Mouse (Mus musculus): ENCODE data around the gene Rora. TPM values are rescaled to one million over a fixed set of nuclear protein-coding genes. Genes with fewer than 3 reads are reported as not detected.

Rora gene
- polyA plus RNA-seq, 1 experiment from 2014 or later = 6.1 TPM

DNA sequence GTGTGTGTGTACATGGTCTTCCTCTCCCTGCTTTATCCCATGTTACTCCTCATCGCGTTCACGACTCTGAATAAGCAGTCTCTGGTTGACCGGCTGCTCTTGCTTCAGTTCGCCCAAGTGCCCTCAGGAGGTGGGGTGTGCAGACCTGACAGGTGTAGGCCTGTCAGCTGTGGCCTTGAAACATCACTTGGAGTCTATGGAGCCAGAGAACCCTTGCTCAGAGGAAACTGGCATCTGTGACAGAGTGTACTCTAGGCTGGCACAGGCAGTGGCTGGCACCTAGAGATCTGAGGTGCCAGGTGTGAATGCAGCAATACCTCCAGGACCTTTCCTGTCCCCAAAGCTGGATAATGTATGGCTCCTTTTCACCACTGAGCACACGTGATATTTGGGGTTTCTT, 331.5 kb downstream of the Rora start:
- Histone ChIP-seq H3K4me1 (peaks cover 11% of the 10 kb centered on the region), H3K36me3 (no peaks in the 10 kb centered on the region), H3K9ac (no peak overlapping the region), H3K9me3 (no peaks in the 10 kb centered on the region), H3K27ac (replicated peaks) (no peak overlapping the region), H3K4me2 (no peak overlapping the region), H3K4me3 (no peak overlapping the region), H3K27me3 (replicated peaks) (no peaks in the 10 kb centered on the region)
- ATAC-seq (ENCODE audit: extremely low read depth, insufficient number of reproducible peaks, low FRiP score, low TSS enrichment) = no peak
- WGBS = 84% methylated on average over 6 of the region's 6 CpGs

DNA sequence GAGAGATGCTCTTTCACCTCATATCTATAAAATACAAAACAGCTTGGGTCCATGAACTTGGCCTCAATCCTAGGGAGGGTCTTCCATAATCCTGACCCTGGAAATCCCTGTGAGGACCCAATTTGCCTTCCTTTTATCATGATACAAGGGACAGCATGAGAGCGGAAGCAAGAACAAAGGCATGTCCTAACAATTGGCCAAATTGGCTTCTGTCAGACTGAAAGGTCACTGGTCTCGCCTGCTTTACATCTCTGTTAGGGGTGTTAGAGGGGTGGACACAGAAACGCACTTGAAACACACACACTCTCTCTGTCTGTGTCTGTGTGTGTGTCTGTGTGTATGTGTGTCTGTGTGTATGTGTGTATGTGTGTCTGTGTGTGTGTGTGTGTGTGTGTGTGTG, 332.2 kb downstream of the Rora start:
- H3K4me3 ChIP-seq = no peak overlapping the region
- no peak overlapping the region for H3K9ac ChIP-seq
- H3K36me3 ChIP-seq = no peaks in the 10 kb centered on the region
- ATAC-seq (ENCODE audit: extremely low read depth, insufficient number of reproducible peaks, low FRiP score, low TSS enrichment) = no peak
- H3K27me3 ChIP-seq (replicated peaks) = no peaks in the 10 kb centered on the region
- no peak overlapping the region for H3K27ac ChIP-seq (replicated peaks)
- H3K4me2 ChIP-seq = no peak overlapping the region
- no peaks in the 10 kb centered on the region for H3K9me3 ChIP-seq
- WGBS = 60% methylated on average over 3 of the region's 3 CpGs
- peaks cover 11% of the 10 kb centered on the region for H3K4me1 ChIP-seq

DNA sequence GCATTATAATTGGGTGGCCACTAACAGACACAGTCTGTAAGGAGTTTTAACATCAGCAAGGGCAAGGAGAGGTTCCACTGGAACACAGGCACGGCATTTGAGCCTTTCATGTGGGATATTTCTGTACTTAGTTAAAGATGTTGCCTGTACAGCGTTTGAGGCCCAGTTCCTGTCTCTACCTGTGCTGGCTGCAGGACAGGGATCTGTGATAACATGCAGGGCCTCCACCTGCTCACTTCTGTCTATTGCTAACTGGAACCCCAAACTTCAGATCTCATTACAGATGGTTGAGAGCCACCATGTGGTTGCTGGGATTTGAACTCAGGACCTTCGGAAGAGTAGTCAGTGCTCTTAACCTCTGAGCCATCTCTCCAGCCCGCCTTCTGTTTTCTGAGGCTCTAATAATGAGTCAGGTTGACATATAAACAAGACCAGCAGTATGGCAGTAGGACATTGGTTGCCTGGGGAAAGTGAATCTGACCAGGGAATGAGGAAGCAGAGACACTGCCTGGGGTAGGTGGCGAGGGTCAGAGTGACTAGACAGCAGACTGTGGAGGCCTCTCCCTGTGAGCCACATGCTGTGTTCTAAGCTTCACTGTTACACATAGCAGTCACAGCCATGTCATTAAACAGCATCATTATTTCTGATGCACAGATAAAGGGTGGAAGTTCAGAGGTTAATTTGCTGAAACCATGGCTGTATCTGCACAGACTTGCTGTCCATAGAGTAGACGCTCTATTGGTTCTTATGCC, 333.9 kb downstream of the Rora start:
- H3K4me3 ChIP-seq = no peak overlapping the region
- no peaks in the 10 kb centered on the region for H3K27me3 ChIP-seq (replicated peaks)
- no peak overlapping the region for H3K4me2 ChIP-seq
- no peak overlapping the region for H3K27ac ChIP-seq (replicated peaks)
- peaks cover 11% of the 10 kb centered on the region for H3K4me1 ChIP-seq
- H3K9me3 ChIP-seq = no peaks in the 10 kb centered on the region
- ATAC-seq (ENCODE audit: extremely low read depth, insufficient number of reproducible peaks, low FRiP score, low TSS enrichment) = no peak
- H3K9ac ChIP-seq = no peak overlapping the region
- 79% methylated on average over 6 of the region's 6 CpGs for WGBS
- H3K36me3 ChIP-seq = no peaks in the 10 kb centered on the region

DNA sequence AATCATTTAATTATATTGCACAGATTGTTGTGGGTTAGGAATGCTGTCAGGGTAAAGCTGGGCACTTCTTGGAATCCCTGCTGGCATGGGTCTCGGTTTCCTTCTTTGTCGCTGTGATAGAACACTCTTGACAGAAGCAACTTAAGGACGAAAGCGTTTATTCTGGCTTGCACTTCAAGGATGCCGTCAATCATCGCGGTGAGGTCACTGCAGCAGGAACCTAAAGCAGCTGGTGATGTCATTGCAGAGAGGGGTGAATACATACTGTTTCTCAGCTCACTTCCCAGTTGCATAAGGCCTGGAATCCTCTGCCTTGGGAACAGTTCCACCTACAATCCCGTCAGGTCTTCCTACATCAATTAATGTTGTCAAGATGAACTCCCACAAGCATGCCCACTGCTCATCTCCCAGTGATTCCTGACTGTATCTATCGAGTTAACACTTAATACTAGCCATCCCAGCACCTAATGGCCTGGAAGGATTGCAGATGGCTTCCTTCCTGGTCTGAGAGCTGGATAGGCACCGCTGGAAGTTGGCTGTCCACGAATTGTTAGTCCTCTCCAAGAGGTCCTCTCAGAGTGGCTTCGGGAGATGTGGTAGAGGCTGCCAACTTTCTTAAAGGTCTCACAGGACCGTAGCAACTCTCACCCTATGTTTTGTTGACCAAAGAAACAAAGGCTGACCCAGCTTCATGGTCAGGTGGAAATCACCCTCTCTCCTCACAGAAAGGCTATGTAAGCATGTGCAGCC, 334.8 kb downstream of the Rora start:
- Histone ChIP-seq H3K4me2 (no peak overlapping the region), H3K27me3 (replicated peaks) (no peaks in the 10 kb centered on the region), H3K9ac (no peak overlapping the region), H3K4me3 (no peak overlapping the region), H3K36me3 (no peaks in the 10 kb centered on the region), H3K27ac (replicated peaks) (no peak overlapping the region), H3K9me3 (no peaks in the 10 kb centered on the region), H3K4me1 (peaks cover 11% of the 10 kb centered on the region)
- ATAC-seq (ENCODE audit: extremely low read depth, insufficient number of reproducible peaks, low FRiP score, low TSS enrichment) = no peak
- 60% methylated on average over 13 of the region's 13 CpGs for WGBS

DNA sequence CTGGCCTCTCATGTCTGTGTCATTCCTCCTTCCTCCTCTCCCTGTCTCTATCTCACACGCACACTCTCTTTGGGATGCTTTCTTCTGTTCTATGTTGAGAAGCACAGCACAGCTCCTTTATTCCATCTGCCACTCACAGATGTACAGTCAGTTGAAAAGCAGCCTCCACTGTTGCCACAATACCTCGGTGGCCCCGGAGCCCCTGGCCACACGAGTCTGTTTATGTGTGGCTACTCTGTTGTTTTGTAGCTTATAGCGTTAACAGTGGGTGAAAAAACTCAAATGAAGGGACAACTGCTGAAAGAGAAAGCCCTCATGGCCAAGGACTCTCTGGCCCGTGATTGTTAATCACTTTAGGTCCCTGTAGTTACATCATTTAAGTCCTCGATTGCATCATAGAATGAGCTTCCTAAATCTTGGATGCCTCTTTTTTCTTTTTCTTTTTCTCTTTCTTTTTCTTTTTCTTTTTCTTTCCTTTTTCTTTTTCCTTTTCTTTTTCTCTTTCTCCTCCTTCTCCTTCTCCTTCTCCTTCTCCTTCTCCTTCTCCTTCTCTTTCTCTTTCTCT, 336.4 kb downstream of the Rora start:
- 64% methylated on average over 7 of the region's 7 CpGs for WGBS
- Histone ChIP-seq H3K4me3 (no peak overlapping the region), H3K9ac (no peak overlapping the region), H3K36me3 (no peaks in the 10 kb centered on the region), H3K9me3 (no peaks in the 10 kb centered on the region), H3K27ac (replicated peaks) (no peak overlapping the region), H3K4me2 (no peak overlapping the region), H3K4me1 (peaks cover 11% of the 10 kb centered on the region), H3K27me3 (replicated peaks) (no peaks in the 10 kb centered on the region)
- ATAC-seq (ENCODE audit: extremely low read depth, insufficient number of reproducible peaks, low FRiP score, low TSS enrichment) = no peak

DNA sequence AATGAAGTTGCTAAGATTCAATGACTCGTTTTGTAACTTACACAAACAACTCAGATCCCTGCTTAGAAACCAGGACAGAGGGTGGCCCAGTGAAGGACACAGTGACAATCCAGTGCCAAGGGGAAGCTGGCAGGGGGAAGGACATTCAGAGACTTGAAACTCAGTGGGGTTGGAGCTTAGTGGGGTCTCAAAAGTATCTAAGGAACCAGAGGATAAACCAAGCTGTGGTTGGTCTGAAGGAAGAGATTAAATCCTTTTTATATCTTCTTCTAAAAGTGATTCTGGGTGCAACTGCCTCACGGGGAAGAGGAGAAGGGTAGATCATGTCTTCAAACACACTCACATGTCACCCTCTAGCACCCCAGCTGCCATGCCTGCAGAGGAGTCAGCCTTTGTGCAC, 340.3 kb downstream of the Rora start:
- no peaks in the 10 kb centered on the region for H3K9me3 ChIP-seq
- H3K4me2 ChIP-seq = no peak overlapping the region
- no peak overlapping the region for H3K9ac ChIP-seq
- no peak overlapping the region for H3K27ac ChIP-seq (replicated peaks)
- no peaks in the 10 kb centered on the region for H3K27me3 ChIP-seq (replicated peaks)
- H3K4me1 ChIP-seq = peaks cover under 1% of the 10 kb centered on the region; the same call in 1 of the 2 replicates
- WGBS = 54% methylated on average over 2 of the region's 2 CpGs
- no peak for ATAC-seq (ENCODE audit: extremely low read depth, insufficient number of reproducible peaks, low FRiP score, low TSS enrichment)
- no peak overlapping the region for H3K4me3 ChIP-seq
- no peaks in the 10 kb centered on the region for H3K36me3 ChIP-seq

DNA sequence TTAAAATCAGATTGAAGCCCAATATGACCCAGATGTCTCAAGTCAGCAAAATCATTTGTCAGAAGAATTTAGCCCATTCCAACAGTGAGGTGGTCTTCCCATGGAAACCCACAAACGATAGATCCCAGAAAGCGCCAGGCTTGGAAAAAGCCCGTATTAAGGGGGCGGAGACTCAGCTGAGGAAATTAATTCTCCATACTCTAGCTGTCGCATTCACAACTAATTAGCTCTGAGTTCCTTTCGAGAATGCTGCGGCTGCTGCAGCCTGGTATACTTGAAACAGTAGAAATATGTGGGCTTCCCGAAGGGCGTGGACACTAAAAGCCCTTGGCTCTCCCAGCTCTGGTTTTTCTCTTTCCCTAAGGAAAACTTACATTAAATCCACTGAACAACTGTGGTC, 345.4 kb downstream of the Rora start:
- 90% methylated on average over 9 of the region's 9 CpGs for WGBS
- H3K4me1 ChIP-seq = no peaks in the 10 kb centered on the region; the same call in 1 of the 2 replicates

DNA sequence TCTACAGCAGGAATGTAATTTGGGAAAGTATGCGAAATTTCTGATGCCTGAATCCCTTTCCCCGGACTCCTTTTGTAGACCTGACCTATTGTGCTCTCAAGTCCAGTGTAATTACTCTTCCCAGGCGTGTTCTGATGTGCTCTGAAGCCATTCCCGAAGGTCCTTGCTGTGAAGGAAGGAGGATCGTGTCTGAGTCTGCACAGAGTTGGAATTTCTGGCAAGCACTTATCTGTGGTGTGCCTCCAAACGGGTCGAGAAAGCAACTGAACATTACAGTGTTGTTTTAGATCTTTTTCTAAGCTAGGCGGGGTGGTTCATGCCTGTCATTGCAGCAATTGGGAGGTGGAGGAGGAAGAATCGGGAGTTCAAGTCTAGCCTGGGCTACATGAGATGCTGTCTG, 350.9 kb downstream of the Rora start:
- Histone ChIP-seq H3K36me3 (no peaks in the 10 kb centered on the region), H3K9ac (no peak overlapping the region), H3K4me3 (no peak overlapping the region), H3K4me1 (peaks cover 6% of the 10 kb centered on the region; the same call in 1 of the 2 replicates), H3K27me3 (replicated peaks) (no peaks in the 10 kb centered on the region), H3K27ac (replicated peaks) (no peak overlapping the region), H3K4me2 (no peak overlapping the region), H3K9me3 (no peaks in the 10 kb centered on the region)
- 42% methylated on average over 9 of the region's 9 CpGs for WGBS
- no peak for ATAC-seq (ENCODE audit: extremely low read depth, insufficient number of reproducible peaks, low FRiP score, low TSS enrichment)

More for the DNA sequence above, 345.4 kb downstream of the Rora start:
- no peak overlapping the region for H3K27ac ChIP-seq (replicated peaks)
- H3K36me3 ChIP-seq = no peaks in the 10 kb centered on the region
- no peak overlapping the region for H3K4me2 ChIP-seq
- H3K27me3 ChIP-seq (replicated peaks) = no peaks in the 10 kb centered on the region
- H3K9ac ChIP-seq = no peak overlapping the region
- no peak for ATAC-seq (ENCODE audit: extremely low read depth, insufficient number of reproducible peaks, low FRiP score, low TSS enrichment)
- no peak overlapping the region for H3K4me3 ChIP-seq
- no peaks in the 10 kb centered on the region for H3K9me3 ChIP-seq

DNA sequence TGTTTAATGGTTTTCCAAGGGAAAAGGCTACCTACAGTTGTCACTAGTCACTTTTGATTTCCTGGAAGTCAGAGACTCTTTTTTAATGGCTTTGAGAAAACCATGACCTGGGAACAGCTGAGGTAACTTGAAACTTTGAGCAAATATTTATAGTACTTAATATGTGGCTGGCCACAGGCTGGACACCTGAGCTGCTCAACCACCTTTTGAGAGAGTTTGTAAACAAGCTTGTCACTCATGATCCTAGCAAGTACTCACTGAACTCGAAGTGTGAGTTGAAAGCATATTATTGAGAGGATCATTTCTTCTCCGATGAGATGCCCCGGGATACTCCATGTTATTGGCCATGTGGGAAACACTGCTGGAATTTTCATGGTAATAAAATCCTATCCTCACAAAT, 353.1 kb downstream of the Rora start:
- Histone ChIP-seq H3K27me3 (replicated peaks) (no peaks in the 10 kb centered on the region), H3K9me3 (no peaks in the 10 kb centered on the region), H3K4me1 (peaks cover 6% of the 10 kb centered on the region; the same call in 1 of the 2 replicates), H3K4me3 (no peak overlapping the region), H3K27ac (replicated peaks) (no peak overlapping the region), H3K36me3 (no peaks in the 10 kb centered on the region), H3K4me2 (no peak overlapping the region), H3K9ac (no peak overlapping the region)
- no peak for ATAC-seq (ENCODE audit: extremely low read depth, insufficient number of reproducible peaks, low FRiP score, low TSS enrichment)
- 78% methylated on average over 3 of the region's 3 CpGs for WGBS

DNA sequence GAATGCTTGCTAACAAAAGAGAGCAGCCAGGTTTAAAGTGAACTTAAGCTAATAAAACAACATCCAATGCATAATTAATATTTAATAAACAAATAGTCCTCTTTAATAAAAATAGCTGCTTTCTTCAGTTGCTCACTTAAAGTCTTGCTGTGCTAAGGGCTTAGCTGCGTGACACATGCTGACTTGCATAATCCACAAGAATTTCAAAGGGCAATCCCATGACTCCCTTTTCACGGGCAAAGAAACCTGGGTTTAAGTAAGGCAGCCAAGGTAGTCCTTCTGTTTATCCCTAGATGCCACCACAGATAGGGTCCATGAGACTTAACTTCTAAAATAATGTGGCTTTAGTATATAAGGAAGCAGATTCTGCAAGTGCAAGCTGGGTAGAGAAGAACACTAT, 355.1 kb downstream of the Rora start:
- Histone ChIP-seq H3K4me2 (no peak overlapping the region), H3K4me1 (peaks cover 6% of the 10 kb centered on the region; the same call in 1 of the 2 replicates), H3K36me3 (no peaks in the 10 kb centered on the region), H3K9ac (no peak overlapping the region), H3K27ac (replicated peaks) (no peak overlapping the region), H3K4me3 (no peak overlapping the region), H3K9me3 (no peaks in the 10 kb centered on the region), H3K27me3 (replicated peaks) (no peaks in the 10 kb centered on the region)
- WGBS = 68% methylated on average over 2 of the region's 2 CpGs
- ATAC-seq (ENCODE audit: extremely low read depth, insufficient number of reproducible peaks, low FRiP score, low TSS enrichment) = no peak

DNA sequence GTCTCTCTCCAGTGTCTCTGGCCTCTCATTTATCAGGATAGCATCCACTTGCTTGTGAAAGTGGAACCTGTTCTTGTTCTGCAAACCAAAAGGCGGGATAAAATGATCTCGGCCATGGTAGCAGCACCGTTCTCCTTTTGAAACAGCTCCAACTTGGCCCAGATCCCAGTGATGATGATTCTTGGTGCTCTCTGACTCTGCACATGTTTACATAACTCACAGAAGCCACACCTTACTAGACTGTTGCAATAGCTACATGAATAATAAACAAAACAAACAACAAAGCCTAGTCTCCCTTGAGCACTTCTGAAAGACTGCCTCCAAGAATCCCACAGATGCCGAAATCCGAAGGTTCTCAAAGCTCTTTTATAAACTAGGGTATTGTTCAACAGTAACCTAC, 357.3 kb downstream of the Rora start:
- Histone ChIP-seq H3K4me1 (no peaks in the 10 kb centered on the region), H3K4me3 (no peak overlapping the region), H3K36me3 (no peaks in the 10 kb centered on the region), H3K27me3 (replicated peaks) (no peaks in the 10 kb centered on the region), H3K9me3 (no peaks in the 10 kb centered on the region), H3K4me2 (no peak overlapping the region), H3K9ac (no peak overlapping the region), H3K27ac (replicated peaks) (no peak overlapping the region)
- 65% methylated on average over 5 of the region's 5 CpGs for WGBS
- no peak for ATAC-seq (ENCODE audit: extremely low read depth, insufficient number of reproducible peaks, low FRiP score, low TSS enrichment)

All from heart, embryonic 13.5 days (tissue).